Mouse (Mus musculus): ENCODE results near the gene Hesx1. TPM values are rescaled to one million over a fixed set of nuclear protein-coding genes. Genes with fewer than 3 reads are reported as not detected.

Hesx1 gene
- polyA plus RNA-seq, 1 experiment from 2014 or later, result 0.37 TPM

DNA sequence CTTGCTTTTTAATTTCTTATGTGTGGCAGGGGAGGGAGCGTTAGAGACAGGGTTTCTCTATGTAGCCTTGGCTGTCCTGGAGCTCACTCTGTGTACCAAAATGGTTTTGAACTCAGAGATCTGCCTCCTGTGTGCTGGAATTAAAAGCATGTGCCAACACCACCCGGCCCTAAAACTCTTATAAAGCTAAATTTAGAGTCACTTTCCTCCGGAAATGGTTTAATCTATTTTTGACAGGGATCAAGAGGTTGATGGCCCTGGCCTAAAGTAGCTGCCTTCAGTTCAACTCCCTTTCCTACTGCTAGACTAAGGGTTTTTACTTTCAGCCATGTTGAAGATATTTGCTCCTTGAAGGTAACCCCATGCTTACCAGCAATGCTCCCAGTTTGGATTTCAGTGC is 789 bp upstream of the Hesx1 start:
- ATAC-seq (replicated peaks; ENCODE audit: low FRiP score, low TSS enrichment, low read depth) (no peak), DNase-seq (ENCODE audit: low spot score) (no peak)
- no peak overlapping the region for H3K27ac ChIP-seq (ENCODE audit: low read depth)
- no peaks in the 10 kb centered on the region for H3K27me3 ChIP-seq (replicated peaks; ENCODE audit: control insufficient read depth, insufficient read depth, low read length)
- no peak overlapping the region for H3K4me2 ChIP-seq (ENCODE audit: low read length)
- H3K9ac ChIP-seq (ENCODE audit: low read length), result no peak overlapping the region
- H3K9me3 ChIP-seq (ENCODE audit: control insufficient read depth, low read length), result no peaks in the 10 kb centered on the region
- H3K4me1 ChIP-seq (replicated peaks; ENCODE audit: control insufficient read depth, insufficient read depth, low read length), result peaks cover 7% of the 10 kb centered on the region
- no peak overlapping the region for H3K4me3 ChIP-seq (ENCODE audit: low read depth, low read length)
- no peaks in the 10 kb centered on the region for H3K36me3 ChIP-seq (ENCODE audit: control insufficient read depth, insufficient read depth, low read length)
- 47% methylated on average over 3 of the region's 3 CpGs for WGBS

DNA sequence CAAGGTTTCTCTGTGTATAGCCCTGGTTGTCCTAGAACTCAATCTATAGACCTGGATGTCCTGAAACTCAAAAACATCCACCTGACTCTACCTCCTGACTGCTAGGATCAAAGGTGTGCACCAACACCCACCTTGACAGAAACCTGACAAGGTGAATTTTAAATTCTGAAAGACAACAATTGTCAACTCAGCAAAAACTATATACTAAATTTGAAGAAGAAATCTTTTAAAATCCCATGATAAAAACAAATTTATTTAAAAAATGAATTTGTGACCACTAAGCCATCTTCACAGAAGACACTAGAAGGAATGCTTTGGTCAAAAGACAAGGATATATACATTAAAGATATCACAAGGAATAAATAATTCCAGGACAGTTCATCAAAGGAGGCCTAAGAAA is 2.0 kb downstream of the Hesx1 start:
- peaks cover 7% of the 10 kb centered on the region for H3K4me1 ChIP-seq (replicated peaks; ENCODE audit: control insufficient read depth, insufficient read depth, low read length)
- no peaks in the 10 kb centered on the region for H3K9me3 ChIP-seq (ENCODE audit: control insufficient read depth, low read length)
- DNase-seq (ENCODE audit: low spot score), result no peak
- no peak overlapping the region for H3K9ac ChIP-seq (ENCODE audit: low read length)
- 0 out of 2 replicates have a peak, but pooled peaks cover 5% of the 10 kb centered on the region for H3K27me3 ChIP-seq (replicated peaks; ENCODE audit: control insufficient read depth, insufficient read depth, low read length)
- no peak overlapping the region for H3K4me3 ChIP-seq (ENCODE audit: low read depth, low read length)
- no peaks in the 10 kb centered on the region for H3K36me3 ChIP-seq (ENCODE audit: control insufficient read depth, insufficient read depth, low read length)
- no peak for ATAC-seq (replicated peaks; ENCODE audit: low FRiP score, low TSS enrichment, low read depth)
- H3K4me2 ChIP-seq (ENCODE audit: low read length), result no peak overlapping the region
- H3K27ac ChIP-seq (ENCODE audit: low read depth), result no peak overlapping the region

DNA sequence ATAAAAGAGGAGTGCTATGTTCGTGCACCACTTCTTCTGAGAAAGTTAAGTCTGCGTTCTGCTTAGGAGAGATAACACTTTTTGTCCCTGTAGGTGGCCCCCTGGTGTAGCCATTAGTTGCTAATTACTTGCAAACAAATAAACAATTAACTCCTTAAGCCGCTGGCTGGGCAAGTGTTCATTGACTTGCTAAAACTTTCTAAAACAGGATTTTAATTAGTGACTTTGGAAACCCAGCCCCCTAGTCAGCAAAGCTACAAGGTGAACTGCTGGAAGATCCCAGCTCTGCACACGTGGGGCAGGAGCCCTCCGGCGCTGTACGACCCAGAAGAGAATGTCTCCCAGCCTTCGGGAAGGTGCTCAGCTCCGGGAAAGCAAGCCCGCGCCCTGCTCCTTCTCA is 6.2 kb downstream of the Hesx1 start:
- H3K9me3 ChIP-seq (ENCODE audit: control insufficient read depth, low read length), result no peaks in the 10 kb centered on the region
- H3K27ac ChIP-seq (ENCODE audit: low read depth), result no peak overlapping the region
- no peak overlapping the region for H3K4me3 ChIP-seq (ENCODE audit: low read depth, low read length)
- no peaks in the 10 kb centered on the region for H3K36me3 ChIP-seq (ENCODE audit: control insufficient read depth, insufficient read depth, low read length)
- DNase-seq (ENCODE audit: low spot score) (no peak), ATAC-seq (replicated peaks; ENCODE audit: low FRiP score, low TSS enrichment, low read depth) (no peak)
- 5% methylated on average over 11 of the region's 11 CpGs for WGBS
- H3K4me1 ChIP-seq (replicated peaks; ENCODE audit: control insufficient read depth, insufficient read depth, low read length), result no peaks in the 10 kb centered on the region
- H3K9ac ChIP-seq (ENCODE audit: low read length), result no peak overlapping the region
- no peak overlapping the region for H3K4me2 ChIP-seq (ENCODE audit: low read length)
- H3K27me3 ChIP-seq (replicated peaks; ENCODE audit: control insufficient read depth, insufficient read depth, low read length), result 0 out of 2 replicates have a peak, but pooled peaks cover 5% of the 10 kb centered on the region

DNA sequence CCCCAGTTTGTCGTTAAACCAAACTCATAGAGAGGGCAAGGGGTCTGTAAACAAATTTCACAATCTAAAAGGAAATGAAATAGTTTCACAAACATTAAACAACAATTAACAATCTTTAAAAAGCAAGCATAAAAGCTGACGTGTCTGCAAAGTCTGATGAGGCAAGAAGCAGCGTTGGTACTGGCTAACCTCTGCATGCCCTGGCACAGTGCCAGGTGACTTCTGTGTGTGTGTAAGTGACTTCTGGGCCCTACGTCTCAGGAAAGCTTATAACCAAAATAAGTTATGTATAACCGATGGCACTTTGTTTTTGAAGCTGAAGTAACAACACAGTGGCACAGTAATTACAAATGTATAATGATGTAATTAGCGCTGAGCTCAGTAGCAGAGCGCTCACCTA is 10.7 kb downstream of the Hesx1 start:
- no peaks in the 10 kb centered on the region for H3K4me1 ChIP-seq (replicated peaks; ENCODE audit: control insufficient read depth, insufficient read depth, low read length)
- H3K27me3 ChIP-seq (replicated peaks; ENCODE audit: control insufficient read depth, insufficient read depth, low read length), result 0 out of 2 replicates have a peak, but pooled peaks cover 5% of the 10 kb centered on the region
- H3K9ac ChIP-seq (ENCODE audit: low read length), result no peak overlapping the region
- ATAC-seq (replicated peaks; ENCODE audit: low FRiP score, low TSS enrichment, low read depth) (no peak), DNase-seq (ENCODE audit: low spot score) (no peak)
- H3K4me3 ChIP-seq (ENCODE audit: low read depth, low read length), result no peak overlapping the region
- no peak overlapping the region for H3K27ac ChIP-seq (ENCODE audit: low read depth)
- no peaks in the 10 kb centered on the region for H3K9me3 ChIP-seq (ENCODE audit: control insufficient read depth, low read length)
- no peaks in the 10 kb centered on the region for H3K36me3 ChIP-seq (ENCODE audit: control insufficient read depth, insufficient read depth, low read length)
- no peak overlapping the region for H3K4me2 ChIP-seq (ENCODE audit: low read length)
- 65% methylated on average over 7 of the region's 7 CpGs for WGBS

DNA sequence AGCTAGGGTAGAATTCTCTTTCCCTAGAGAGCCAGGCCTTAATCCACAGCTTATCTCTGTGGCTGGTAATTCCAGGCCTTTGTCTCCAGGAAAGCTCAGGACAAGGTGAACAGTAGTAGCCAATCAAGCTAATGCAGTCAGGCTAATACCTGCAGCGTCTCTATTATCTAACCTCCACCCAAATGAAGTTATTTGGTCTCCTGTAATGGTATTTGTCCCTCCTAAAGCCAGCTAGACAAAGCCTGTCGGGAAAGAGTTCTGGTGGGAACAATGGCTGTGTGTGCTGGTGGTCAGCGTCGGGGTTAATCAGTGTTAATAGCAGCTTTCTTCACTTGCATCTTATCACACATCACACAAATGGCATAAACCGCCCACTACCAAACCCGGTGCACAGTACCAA is 11.7 kb downstream of the Hesx1 start:
- ATAC-seq (replicated peaks; ENCODE audit: low FRiP score, low TSS enrichment, low read depth), result no peak
- H3K4me3 ChIP-seq (ENCODE audit: low read depth, low read length), result no peak overlapping the region
- 43% methylated on average over 6 of the region's 6 CpGs for WGBS

DNA sequence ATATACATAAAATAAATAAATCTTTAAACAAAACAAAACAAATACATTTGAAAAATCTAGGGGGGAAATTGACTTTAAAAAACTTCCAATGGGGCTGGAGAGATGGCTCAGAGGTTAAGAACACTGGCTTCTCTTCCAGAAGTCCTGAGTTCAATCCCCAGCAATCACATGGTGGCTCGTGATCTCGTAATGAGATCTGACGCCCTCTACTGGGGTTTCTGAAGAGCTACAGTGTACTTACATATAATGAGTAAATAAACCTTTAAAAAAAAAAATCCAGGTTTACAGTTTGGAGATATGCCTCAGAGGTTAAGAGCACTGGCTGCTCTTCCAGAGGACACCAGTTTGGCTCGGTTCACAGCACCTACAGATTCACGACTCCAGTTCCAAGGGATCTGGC is 17.3 kb downstream of the Hesx1 start:
- 81% methylated on average over 5 of the region's 5 CpGs for WGBS
- H3K27ac ChIP-seq (ENCODE audit: low read depth), result no peak overlapping the region
- H3K4me1 ChIP-seq (replicated peaks; ENCODE audit: control insufficient read depth, insufficient read depth, low read length), result no peaks in the 10 kb centered on the region
- no peak overlapping the region for H3K4me3 ChIP-seq (ENCODE audit: low read depth, low read length)
- no peak for DNase-seq (ENCODE audit: low spot score)
- no peaks in the 10 kb centered on the region for H3K27me3 ChIP-seq (replicated peaks; ENCODE audit: control insufficient read depth, insufficient read depth, low read length)
- H3K4me2 ChIP-seq (ENCODE audit: low read length), result no peak overlapping the region
- ATAC-seq (replicated peaks; ENCODE audit: low FRiP score, low TSS enrichment, low read depth), result no peak
- H3K36me3 ChIP-seq (ENCODE audit: control insufficient read depth, insufficient read depth, low read length), result no peaks in the 10 kb centered on the region
- no peak overlapping the region for H3K9ac ChIP-seq (ENCODE audit: low read length)
- no peaks in the 10 kb centered on the region for H3K9me3 ChIP-seq (ENCODE audit: control insufficient read depth, low read length)

More for the DNA sequence above, 11.7 kb downstream of the Hesx1 start:
- Histone ChIP-seq H3K27ac (ENCODE audit: low read depth) (no peak overlapping the region), H3K4me1 (replicated peaks; ENCODE audit: control insufficient read depth, insufficient read depth, low read length) (no peaks in the 10 kb centered on the region), H3K9ac (ENCODE audit: low read length) (no peak overlapping the region), H3K4me2 (ENCODE audit: low read length) (no peak overlapping the region), H3K9me3 (ENCODE audit: control insufficient read depth, low read length) (no peaks in the 10 kb centered on the region), H3K36me3 (ENCODE audit: control insufficient read depth, insufficient read depth, low read length) (no peaks in the 10 kb centered on the region), H3K27me3 (replicated peaks; ENCODE audit: control insufficient read depth, insufficient read depth, low read length) (no peaks in the 10 kb centered on the region)
- no peak for DNase-seq (ENCODE audit: low spot score)

DNA sequence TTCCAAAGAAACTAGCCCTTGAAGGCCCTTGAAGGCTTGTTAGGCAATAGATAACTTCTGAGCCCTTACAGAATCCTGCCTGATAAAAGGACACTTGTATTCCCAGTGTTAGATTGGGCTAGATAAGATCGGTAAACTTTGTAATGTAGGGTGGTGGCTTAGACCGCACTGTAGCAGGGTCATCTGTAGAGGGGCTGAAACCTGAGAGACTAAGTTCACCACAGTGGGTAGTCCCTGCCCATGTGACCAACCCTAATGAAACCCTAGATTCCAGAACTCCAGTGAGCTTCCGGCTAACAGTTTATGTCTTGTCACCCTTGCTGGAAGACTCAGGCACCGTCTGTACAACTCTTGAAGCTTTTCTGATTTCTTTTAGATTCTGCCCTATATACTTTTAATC is 19.4 kb downstream of the Hesx1 start:
- no peak overlapping the region for H3K27ac ChIP-seq (ENCODE audit: low read depth)
- no peak for ATAC-seq (replicated peaks; ENCODE audit: low FRiP score, low TSS enrichment, low read depth)
- H3K4me1 ChIP-seq (replicated peaks; ENCODE audit: control insufficient read depth, insufficient read depth, low read length), result no peaks in the 10 kb centered on the region
- H3K4me2 ChIP-seq (ENCODE audit: low read length), result no peak overlapping the region
- no peaks in the 10 kb centered on the region for H3K9me3 ChIP-seq (ENCODE audit: control insufficient read depth, low read length)
- no peaks in the 10 kb centered on the region for H3K27me3 ChIP-seq (replicated peaks; ENCODE audit: control insufficient read depth, insufficient read depth, low read length)
- 40% methylated on average over 4 of the region's 4 CpGs for WGBS
- no peak for DNase-seq (ENCODE audit: low spot score)
- H3K9ac ChIP-seq (ENCODE audit: low read length), result no peak overlapping the region
- H3K4me3 ChIP-seq (ENCODE audit: low read depth, low read length), result no peak overlapping the region
- no peaks in the 10 kb centered on the region for H3K36me3 ChIP-seq (ENCODE audit: control insufficient read depth, insufficient read depth, low read length)

DNA sequence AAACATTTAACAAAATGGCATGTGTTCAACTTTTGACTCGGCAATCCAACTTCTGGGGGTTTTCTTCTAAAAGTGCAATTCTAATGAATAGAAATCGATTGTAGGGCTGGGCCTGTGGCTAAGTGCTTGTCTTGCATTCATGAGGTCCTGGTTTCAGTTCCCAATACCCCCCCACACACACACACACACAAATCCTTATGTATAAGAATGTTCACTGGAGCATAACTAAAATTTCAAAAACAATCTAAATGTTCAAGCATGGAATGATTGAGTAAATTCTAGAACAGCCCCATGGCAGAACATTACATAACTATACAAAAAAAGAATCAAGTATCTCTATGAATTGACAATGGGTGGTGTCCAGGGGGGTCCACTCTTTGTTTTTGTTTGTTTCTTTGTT is 23.7 kb downstream of the Hesx1 start:
- DNase-seq (ENCODE audit: low spot score), result no peak
- 95% methylated on average over 2 of the region's 2 CpGs for WGBS
- Histone ChIP-seq H3K4me2 (ENCODE audit: low read length) (no peak overlapping the region), H3K9me3 (ENCODE audit: control insufficient read depth, low read length) (no peaks in the 10 kb centered on the region), H3K27ac (ENCODE audit: low read depth) (no peak overlapping the region), H3K9ac (ENCODE audit: low read length) (no peak overlapping the region), H3K4me1 (replicated peaks; ENCODE audit: control insufficient read depth, insufficient read depth, low read length) (no peaks in the 10 kb centered on the region), H3K4me3 (ENCODE audit: low read depth, low read length) (no peak overlapping the region), H3K36me3 (ENCODE audit: control insufficient read depth, insufficient read depth, low read length) (no peaks in the 10 kb centered on the region), H3K27me3 (replicated peaks; ENCODE audit: control insufficient read depth, insufficient read depth, low read length) (no peaks in the 10 kb centered on the region)
- ATAC-seq (replicated peaks; ENCODE audit: low FRiP score, low TSS enrichment, low read depth), result no peak

DNA sequence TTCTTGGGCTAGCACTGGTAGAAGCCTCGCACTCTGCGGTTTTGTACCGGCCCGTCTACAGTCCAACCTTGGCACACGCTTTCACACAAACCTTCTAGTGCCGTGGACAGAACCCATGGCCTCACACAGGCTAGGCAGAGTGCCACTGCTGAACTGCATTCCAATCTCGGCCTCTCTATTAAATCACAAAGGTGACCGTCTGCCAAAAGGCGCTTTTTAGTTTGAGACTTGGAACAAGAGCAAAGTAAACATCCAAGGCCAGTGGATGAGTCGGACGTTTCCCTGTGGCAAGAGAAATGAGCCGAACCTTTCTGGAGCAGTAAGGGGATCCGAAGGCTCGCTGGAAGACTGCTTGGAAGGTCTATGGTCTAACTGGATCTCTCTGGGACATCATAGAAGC is 25.6 kb downstream of the Hesx1 start:
- DNase-seq (ENCODE audit: low spot score) (no peak), ATAC-seq (replicated peaks; ENCODE audit: low FRiP score, low TSS enrichment, low read depth) (no peak)
- 83% methylated on average over 14 of the region's 14 CpGs for WGBS
- Histone ChIP-seq H3K4me2 (ENCODE audit: low read length) (no peak overlapping the region), H3K27me3 (replicated peaks; ENCODE audit: control insufficient read depth, insufficient read depth, low read length) (no peaks in the 10 kb centered on the region), H3K9ac (ENCODE audit: low read length) (no peak overlapping the region), H3K27ac (ENCODE audit: low read depth) (no peak overlapping the region), H3K4me1 (replicated peaks; ENCODE audit: control insufficient read depth, insufficient read depth, low read length) (no peaks in the 10 kb centered on the region), H3K4me3 (ENCODE audit: low read depth, low read length) (no peak overlapping the region), H3K9me3 (ENCODE audit: control insufficient read depth, low read length) (no peaks in the 10 kb centered on the region), H3K36me3 (ENCODE audit: control insufficient read depth, insufficient read depth, low read length) (no peaks in the 10 kb centered on the region)
